Mouse (Mus musculus) thymus, adult 2 months (tissue): ENCODE measurements around the gene Cenpx. TPM values are rescaled to one million over a fixed set of nuclear protein-coding genes. Genes with fewer than 3 reads are reported as not detected.

Experiments used
- DNase-seq: peaks from one replicate; pipeline ENCODE4 v3.0.0; 2021
- H3K27ac ChIP-seq: fragments of 200-500 bp; 2 replicates; pipeline ENCODE4 v1.5.1; 2012; ENCODE audit warnings: low read length, control low read depth; ENCODE audit not compliant: control insufficient read depth, insufficient read depth
- H3K27me3 ChIP-seq: fragments of 200-500 bp; 2 replicates; pipeline ENCODE4 v1.6.1; 2012; ENCODE audit warnings: mild to moderate bottlenecking, low read length, moderate library complexity, mixed read lengths; ENCODE audit not compliant: control insufficient read depth, insufficient read depth
- H3K36me3 ChIP-seq: fragments of 200-500 bp; 2 replicates; pipeline ENCODE4 v1.6.1; 2012; ENCODE audit warnings: mild to moderate bottlenecking, low read length, moderate library complexity; ENCODE audit not compliant: control insufficient read depth, insufficient read depth
- H3K4me1 ChIP-seq: fragments of 200-500 bp; replicated peaks from 2 replicates; pipeline ENCODE4 v1.6.1; 2012; ENCODE audit warnings: low read length; ENCODE audit not compliant: control insufficient read depth, insufficient read depth
- H3K4me3 ChIP-seq: fragments of 200-500 bp; 2 replicates; pipeline ENCODE4 v1.5.1; 2012; ENCODE audit warnings: mild to moderate bottlenecking, low read length, control low read depth, moderate library complexity; ENCODE audit not compliant: control insufficient read depth, insufficient read depth
- CTCF ChIP-seq: fragments of 200-500 bp; IDR thresholded peaks from 2 replicates; pipeline ENCODE4 v1.5.1; 2012; ENCODE audit warnings: mild to moderate bottlenecking, control low read depth, low read length, moderate library complexity, borderline replicate concordance; ENCODE audit not compliant: control insufficient read depth, poor library complexity, insufficient read depth; ENCODE audit errors: extremely low read depth
- POLR2A ChIP-seq: fragments of 200-500 bp; IDR thresholded peaks from 2 replicates; pipeline ENCODE4 v1.6.1; 2012; ENCODE audit warnings: mild to moderate bottlenecking, low read length, control low read depth, moderate library complexity; ENCODE audit not compliant: control insufficient read depth, poor library complexity, insufficient read depth; ENCODE audit errors: extremely low read depth
- WGBS: fragments of 180-500 bp; shearing (Covaris S2); methylation state at CpG from one replicate; pipeline ENCODE4 v1.1.7; 2018; 5-methylcytosine and 5-hydroxymethylcytosine counted together
- polyA plus RNA-seq: library from polyadenylated mRNA; depleted of rRNA; stranded (reverse); fragments of >200 nt; gene quantifications from 2 replicates; pipeline ENCODE4 v1.2.3, GENCODE M21; 2012

Gene Cenpx
- polyA plus RNA-seq, 1 experiment, result 112 TPM

GRCm38 (mm10) chr11:120697741-120698140 lies 15.8 kb downstream of the Cenpx start:
- H3K27ac ChIP-seq, result no peak overlapping the region
- H3K4me1 ChIP-seq, result no peaks in the 10 kb centered on the region
- no peak overlapping the region for H3K4me3 ChIP-seq
- peaks cover 7% of the 10 kb centered on the region for H3K36me3 ChIP-seq
- 91% methylated on average over 10 of the region's 10 CpGs for WGBS
- no peak for DNase-seq
- no peak for TF ChIP-seq CTCF
- TF ChIP-seq POLR2A, result no peak
- no peaks in the 10 kb centered on the region for H3K27me3 ChIP-seq

GRCm38 (mm10) chr11:120696568-120696967 lies 17.0 kb downstream of the Cenpx start:
- H3K27me3 ChIP-seq, result no peaks in the 10 kb centered on the region
- peaks cover 5% of the 10 kb centered on the region for H3K36me3 ChIP-seq
- WGBS, result 97% methylated on average over 6 of the region's 6 CpGs
- H3K4me3 ChIP-seq, result no peak overlapping the region
- DNase-seq, result no peak
- TF ChIP-seq CTCF, result no peak
- no peak for TF ChIP-seq POLR2A
- H3K27ac ChIP-seq, result no peak overlapping the region
- no peaks in the 10 kb centered on the region for H3K4me1 ChIP-seq

- Histone ChIP-seq H3K4me1 (no peaks in the 10 kb centered on the region), H3K4me3 (no peak overlapping the region), H3K36me3 (no peaks in the 10 kb centered on the region), H3K27me3 (no peaks in the 10 kb centered on the region), H3K27ac (no peak overlapping the region)
- no peak for DNase-seq
- 98% methylated on average over 12 of the region's 12 CpGs for WGBS
- TF ChIP-seq CTCF, result no peak
- TF ChIP-seq POLR2A, result no peak
Observed at GRCm38 (mm10) chr11:120695641-120696040, 17.9 kb downstream of the Cenpx start.

DNA sequence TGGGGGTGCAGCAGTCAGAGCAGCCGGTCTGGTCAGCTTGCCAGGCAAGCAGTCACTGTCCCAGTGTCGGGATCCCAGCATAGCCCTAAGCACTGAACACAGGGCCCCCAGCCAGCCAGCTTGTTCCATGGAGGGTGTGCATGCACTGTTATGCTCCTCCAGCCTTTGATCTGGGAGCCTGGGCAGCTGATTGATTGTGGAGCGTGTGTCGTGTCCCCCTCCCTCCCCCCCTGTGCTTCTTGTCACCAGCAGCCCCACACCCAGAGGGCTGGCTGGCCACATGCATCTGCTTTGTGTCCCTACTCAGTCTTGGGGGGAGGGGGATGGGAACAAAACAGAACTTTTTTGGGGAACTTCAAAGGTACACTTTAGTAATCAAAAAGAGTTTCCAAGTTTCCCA lies 18.4 kb downstream of the Cenpx start:
- H3K27ac ChIP-seq, result no peak overlapping the region
- no peaks in the 10 kb centered on the region for H3K27me3 ChIP-seq
- WGBS, result 97% methylated on average over 4 of the region's 4 CpGs
- no peak for DNase-seq
- TF ChIP-seq POLR2A (no peak), CTCF (no peak)
- H3K4me1 ChIP-seq, result no peaks in the 10 kb centered on the region
- no peaks in the 10 kb centered on the region for H3K36me3 ChIP-seq
- no peak overlapping the region for H3K4me3 ChIP-seq

- DNase-seq, result no peak
- no peak for TF ChIP-seq POLR2A
- Histone ChIP-seq H3K4me1 (no peaks in the 10 kb centered on the region), H3K36me3 (peaks cover 6% of the 10 kb centered on the region; the same call in 1 of the 2 replicates), H3K4me3 (no peak overlapping the region), H3K27ac (no peak overlapping the region), H3K27me3 (no peaks in the 10 kb centered on the region)
- WGBS, result 98% methylated on average over 3 of the region's 3 CpGs
Observed at GRCm38 (mm10) chr11:120693461-120693860, 20.1 kb downstream of the Cenpx start.

DNA sequence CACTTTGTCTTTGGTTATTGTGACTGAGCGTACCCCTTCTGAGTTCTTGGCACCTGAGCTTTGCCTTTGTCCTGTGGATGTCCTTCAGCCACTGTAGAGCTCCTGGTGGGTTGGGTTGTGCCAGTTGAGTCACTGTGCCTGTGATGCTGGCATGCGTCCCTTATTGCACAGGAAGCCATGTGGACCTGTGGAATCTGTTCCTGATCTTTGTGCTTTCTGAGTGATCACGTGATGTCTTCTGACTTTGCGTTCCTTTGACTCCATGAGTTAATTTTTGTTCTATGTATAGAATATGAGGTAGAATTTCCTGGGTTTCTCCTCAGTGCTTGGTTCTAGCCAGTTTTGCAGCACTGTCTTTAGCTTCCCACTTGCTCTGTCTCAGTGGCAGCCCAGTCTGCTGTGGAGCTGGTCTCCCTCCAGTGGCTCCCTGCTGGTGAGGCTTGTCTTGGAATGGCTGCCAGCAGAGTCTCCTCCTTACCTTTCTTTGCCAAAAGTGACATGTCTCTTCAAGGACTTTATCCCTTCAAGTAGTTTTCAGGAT lies 21.0 kb downstream of the Cenpx start:
- TF ChIP-seq CTCF, result no peak
- no peak for TF ChIP-seq POLR2A
- no peak for DNase-seq
- Histone ChIP-seq H3K27ac (no peak overlapping the region), H3K36me3 (peaks cover 6% of the 10 kb centered on the region; the same call in 1 of the 2 replicates), H3K27me3 (no peaks in the 10 kb centered on the region), H3K4me3 (no peak overlapping the region), H3K4me1 (no peaks in the 10 kb centered on the region)
- WGBS, result 90% methylated on average over 4 of the region's 4 CpGs

- Histone ChIP-seq H3K4me3 (no peak overlapping the region), H3K4me1 (no peaks in the 10 kb centered on the region), H3K36me3 (peaks cover 6% of the 10 kb centered on the region), H3K27ac (no peak overlapping the region), H3K27me3 (no peaks in the 10 kb centered on the region)
- no peak for DNase-seq
- WGBS, result 76% methylated on average over 3 of the region's 3 CpGs
- TF ChIP-seq POLR2A (no peak), CTCF (no peak)
Observed at GRCm38 (mm10) chr11:120689365-120689764, 24.2 kb downstream of the Cenpx start.
